Mouse (Mus musculus): ENCODE data around the gene Pdcl2. TPM values are rescaled to one million over a fixed set of nuclear protein-coding genes. Genes with fewer than 3 reads are reported as not detected.
A peak's percentile ranks its signal among the peaks of the same experiment; 100 is the strongest.

The Pdcl2 gene
- polyA plus RNA-seq (2012; rRNA removed): not detected in 2 replicates

DNA sequence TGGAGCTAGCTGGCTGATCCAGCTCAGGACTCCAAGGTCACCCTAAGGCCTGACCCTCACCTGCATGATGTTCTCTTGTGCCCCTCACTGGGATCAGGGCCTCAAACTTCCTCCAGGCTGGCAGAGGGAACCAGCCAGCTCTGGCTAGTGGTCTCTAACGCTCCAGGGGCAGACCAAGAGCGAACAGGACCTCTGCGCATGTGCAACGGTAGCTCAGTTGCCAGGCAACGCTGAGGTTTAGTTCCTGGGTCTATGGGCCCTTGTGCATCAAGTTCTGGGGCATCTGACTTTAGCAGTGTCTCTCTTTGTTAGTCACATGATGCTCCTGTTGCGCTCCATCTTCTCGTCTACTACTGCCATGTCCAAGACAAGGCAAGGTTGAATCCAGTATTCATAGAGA is at the start of gene Pdcl2:
Gene Pdcl2 (minus strand): TSS at position 204 of the 400 bp plus-strand sequence.
- DNase-seq (ENCODE audit: low spot score): no peak

DNA sequence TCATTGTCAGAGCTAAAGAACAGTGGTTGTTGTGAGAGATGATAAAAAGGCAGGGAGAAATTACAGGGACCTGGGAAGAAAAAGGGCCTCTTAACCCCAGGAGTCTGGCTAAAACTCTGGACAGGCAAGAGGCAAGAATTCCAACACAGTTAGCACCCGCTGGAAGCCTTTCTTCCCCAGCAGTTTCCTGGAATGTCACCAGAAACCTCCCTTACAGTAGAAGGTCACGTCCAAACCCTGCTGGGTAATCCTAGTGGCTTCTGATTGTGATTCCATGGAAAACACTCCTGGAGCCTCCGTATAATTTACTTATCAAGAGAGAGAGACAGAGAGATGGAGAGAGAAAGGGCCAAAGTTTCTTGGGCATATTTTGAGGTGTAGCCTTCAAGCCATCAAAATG is 48.3 kb upstream of the Pdcl2 start:
- no peak for DNase-seq (ENCODE audit: low spot score)

- DNase-seq (ENCODE audit: low spot score): no peak
Measured at GRCm38 (mm10) chr5:76369215-76369840, 38.4 kb upstream of the Pdcl2 start.

DNA sequence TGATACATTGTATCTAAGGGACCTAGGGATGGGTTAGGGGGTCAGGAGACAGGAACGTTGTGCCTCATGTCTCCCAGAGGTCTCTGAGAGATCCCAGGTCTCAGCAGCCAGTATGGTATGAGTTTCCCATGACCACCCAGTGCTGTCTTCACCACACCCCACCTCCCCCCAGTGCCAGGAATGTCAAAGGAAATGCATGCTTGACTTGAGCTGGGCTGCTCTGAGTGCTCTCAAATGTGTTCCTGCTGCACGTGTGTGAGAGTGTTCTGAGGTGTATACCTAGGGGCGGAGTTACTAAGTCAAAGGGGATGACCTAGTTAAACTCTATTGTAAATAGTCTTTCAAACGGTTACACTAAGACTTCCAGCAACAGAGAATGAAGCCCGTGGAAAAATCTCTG is 34.5 kb upstream of the Pdcl2 start:
- no peak for DNase-seq (ENCODE audit: low spot score)

- DNase-seq (ENCODE audit: low spot score): no peak
Measured at GRCm38 (mm10) chr5:76363453-76364104, 32.6 kb upstream of the Pdcl2 start, which contains the start of gene Nmu. Gene Nmu, minus strand, starts transcription at chr5:76363788.

DNA sequence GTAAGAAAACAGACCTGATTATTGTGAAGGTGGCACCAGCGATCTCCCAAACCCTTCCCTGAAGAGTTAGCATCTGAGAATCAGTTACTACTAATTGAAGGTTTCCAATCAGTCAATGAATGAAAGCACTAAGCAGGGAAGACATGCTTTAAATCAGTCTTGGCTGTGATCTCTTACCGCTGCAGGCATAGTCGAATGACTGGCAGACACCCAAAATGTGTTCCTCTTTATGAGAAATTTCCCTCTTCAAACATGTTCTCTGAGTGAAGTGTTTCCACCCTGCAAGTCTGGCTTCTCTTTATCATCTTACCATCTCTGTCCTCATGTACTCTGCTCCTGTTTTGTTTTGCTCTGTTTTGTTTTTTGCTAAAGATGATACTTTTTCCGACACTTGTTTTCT is 29.8 kb upstream of the Pdcl2 start:
- no peak for DNase-seq (ENCODE audit: low spot score)

DNA sequence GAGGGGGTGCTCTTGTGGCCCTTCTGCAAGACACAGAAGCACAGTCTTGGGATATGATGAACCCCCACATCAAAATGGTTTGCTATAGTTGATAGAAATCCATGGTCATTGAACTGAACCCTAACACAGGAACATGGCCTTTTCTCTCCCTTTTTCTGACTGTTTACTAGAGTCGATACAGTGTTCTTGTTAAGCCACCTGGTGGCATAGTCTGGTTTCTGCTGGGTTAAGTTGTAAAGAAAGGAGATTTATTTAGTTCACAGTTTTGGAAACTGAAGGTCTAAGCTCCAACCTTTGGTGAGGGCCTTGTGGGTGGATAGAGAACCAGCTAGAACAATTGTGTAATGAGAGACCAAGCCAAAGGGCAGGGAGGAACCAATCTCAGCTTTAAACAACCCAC is 29.1 kb upstream of the Pdcl2 start:
- DNase-seq (ENCODE audit: low spot score): no peak

- DNase-seq (ENCODE audit: low spot score): no peak
Measured at GRCm38 (mm10) chr5:76351953-76352611, 21.1 kb upstream of the Pdcl2 start.

DNA sequence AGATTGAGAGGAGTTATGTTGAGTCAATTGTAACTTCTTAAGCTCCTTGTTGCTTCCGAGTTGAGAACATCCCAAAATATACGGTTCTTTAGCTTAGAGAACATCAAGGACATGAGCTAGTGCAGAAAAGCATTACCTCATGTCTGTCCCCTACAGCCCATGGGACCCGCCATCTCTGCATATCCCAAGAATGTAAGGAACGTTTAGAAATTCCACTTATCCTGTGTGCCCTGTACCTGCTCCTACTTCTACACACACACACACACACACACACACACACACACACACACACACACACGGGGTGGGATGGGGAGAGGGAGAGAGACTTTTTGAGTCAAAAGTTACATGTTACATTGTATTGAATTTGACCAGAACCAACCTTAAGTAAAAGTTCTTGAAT is 20.6 kb upstream of the Pdcl2 start:
- no peak for DNase-seq (ENCODE audit: low spot score)

DNA sequence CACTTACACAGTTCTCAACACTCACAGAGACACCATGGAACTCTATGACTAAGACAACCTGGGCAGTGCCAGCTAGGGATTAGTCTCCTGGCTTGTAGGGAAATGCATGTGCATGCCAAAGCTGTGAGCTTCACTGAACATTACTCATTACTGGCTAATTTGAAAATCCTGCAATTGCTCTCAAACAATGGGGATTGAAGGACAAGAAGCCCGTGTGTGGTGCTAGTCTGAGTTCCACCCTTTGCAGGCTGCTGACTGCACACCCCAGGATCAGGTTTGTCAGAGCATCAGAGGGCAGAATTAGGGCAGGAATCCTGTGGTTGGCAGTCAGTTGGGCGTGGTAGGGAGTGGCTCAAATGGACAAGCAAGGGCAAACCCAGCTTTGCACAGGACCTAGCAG is 15.2 kb upstream of the Pdcl2 start:
- DNase-seq (ENCODE audit: low spot score): peak; percentile 23

DNA sequence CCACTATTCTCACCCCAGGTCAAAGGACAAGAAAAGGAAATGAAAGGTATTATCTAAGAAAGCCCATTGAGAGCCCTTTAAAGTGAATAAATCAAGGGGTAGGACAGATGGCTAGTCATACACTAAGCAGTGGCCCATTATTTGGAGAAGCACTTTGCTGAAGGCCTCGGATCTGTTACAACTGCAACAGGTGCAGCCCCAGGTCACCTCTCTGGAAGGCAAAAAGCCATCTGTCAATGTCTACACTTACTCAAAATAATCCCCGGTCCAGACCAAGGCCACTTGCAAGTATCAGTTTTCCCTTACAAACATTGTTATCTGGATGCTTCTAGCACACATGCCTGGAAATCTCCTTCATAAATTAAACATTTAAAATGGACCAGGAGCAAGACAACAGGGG is 10.0 kb upstream of the Pdcl2 start:
- no peak for DNase-seq (ENCODE audit: low spot score)

DNA sequence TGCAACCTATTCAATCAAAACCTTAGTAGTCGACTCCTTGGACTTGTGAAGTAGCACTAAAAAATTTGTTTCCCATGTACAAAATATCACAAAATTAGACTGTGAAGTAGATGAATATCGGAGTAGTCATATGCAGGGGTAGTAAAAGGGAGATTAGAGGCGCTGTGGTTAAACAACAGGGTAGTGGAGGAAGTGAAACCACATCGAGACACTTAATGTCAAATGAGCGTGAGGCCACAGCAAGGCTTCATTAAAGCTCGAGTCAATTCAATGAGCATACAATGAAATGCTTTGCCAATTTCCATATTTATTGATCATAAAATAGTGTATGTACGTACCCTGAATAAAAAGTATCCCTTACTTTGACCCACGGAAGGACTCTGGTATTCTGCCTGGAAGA is 6.1 kb upstream of the Pdcl2 start:
- DNase-seq (ENCODE audit: low spot score): no peak

DNA sequence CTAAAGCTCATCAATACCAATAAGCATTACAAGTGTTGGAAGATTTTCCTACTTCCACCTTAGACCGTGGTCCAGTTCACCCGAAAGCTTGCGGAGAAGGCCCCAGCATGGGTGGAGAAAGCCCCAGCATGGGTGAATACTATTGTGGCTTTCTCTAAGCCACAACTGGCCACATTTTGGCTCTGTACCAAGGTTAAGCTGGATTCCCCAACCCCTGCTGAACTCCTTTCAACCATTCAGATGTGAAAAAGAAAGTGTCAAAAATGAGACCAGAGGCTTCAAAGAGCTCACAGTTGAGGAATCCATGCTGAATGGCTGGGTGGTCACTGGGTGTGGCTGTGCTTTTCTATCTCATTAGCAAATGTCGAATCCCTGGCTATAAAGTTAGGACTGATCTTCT is 2.9 kb upstream of the Pdcl2 start:
- DNase-seq (ENCODE audit: low spot score): no peak

DNA sequence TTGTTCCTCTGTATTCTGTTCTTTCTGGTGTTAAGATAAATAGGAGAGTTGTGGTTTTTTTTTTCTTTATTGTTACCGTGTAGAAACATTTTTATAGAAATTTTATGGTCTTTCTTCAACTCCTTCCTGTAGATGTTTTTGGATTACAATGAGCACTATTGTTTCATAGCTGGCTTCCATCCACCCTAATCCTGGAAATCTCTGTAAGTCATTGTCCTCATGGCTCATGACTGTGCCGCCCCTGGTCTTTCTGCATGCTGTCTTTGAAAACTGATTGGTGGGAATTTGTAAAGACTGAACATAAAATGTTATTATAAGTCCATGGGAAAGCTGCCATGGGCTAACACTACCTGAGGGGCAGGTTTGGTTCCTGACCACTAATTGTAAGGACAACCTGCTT is 3.7 kb downstream of the Pdcl2 start:
- no peak for DNase-seq (ENCODE audit: low spot score)

DNA sequence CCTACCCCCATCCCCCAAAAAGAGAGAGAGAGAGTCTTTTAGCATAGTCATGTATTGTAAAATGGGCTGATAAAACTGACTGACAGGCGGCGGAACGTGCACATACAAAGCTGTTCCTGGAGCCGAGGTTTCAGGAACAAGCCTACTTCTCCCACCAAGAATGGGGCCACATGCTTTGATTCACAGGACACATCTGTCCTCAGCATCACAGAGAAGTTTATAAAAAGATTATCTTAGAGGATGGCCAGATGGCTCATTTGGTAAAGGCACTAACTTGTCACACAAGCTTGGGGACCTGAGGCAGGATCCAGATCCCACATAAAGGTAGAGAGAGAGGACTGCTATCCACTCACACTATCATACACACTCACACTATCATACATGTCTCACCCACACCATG is 5.8 kb downstream of the Pdcl2 start:
- no peak for DNase-seq (ENCODE audit: low spot score)

GRCm38 (mm10) chr5:76321249-76322196 is 9.4 kb downstream of the Pdcl2 start:
- DNase-seq (ENCODE audit: low spot score): no peak

DNA sequence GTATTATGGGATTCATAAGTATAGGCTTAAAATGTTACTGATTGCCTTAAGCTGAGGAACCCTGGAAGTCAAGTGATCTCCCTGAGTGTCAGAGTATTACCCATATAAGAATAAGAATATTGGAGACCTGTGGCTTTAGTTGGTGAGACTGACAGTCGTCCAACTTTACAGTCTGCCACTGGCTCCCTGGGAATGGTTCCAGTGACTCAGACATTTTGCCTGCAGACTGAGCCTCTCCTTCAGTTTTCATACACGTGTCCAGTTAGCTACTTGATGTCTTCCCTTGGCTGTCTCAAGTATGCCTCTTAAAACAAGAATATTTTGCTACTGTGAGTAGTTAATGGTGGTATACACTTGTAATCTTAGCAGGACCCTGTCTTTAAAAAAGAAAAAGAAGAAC is 22.8 kb downstream of the Pdcl2 start:
- no peak for DNase-seq (ENCODE audit: low spot score)

GRCm38 (mm10) chr5:76306261-76306660 is 24.7 kb downstream of the Pdcl2 start:
- no peak for DNase-seq (ENCODE audit: low spot score)

DNA sequence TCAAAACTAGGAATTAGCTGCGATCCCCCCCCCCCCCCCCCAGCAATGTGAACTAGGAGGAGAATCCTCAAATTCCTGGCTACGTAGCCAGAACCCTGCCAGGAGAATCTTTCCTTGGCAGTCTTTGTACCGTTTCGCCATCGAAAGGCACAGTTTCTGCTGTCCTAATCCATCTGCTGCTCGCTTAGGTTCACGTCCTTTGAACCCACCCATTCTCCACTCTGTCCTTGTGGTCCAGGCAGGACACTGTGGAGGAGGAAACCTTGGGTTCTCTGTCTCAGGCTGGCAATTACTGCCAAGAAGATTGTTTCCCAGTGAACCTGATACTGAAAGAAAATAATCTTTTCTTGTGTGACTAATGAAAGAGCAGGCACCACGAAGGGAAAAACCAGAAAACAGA is 25.3 kb downstream of the Pdcl2 start:
- DNase-seq (ENCODE audit: low spot score): no peak

GRCm38 (mm10) chr5:76304452-76305341 is 26.3 kb downstream of the Pdcl2 start, which contains the start of gene Clock:
Gene Clock, minus strand, starts transcription at chr5:76304792.
- peak; percentile 94 for DNase-seq (ENCODE audit: low spot score)
